Mouse (Mus musculus) G1E (cell line): ENCODE data around the gene Macrod2. TPM values are rescaled to one million over a fixed set of nuclear protein-coding genes. Genes with fewer than 3 reads are reported as not detected.

ENCODE experiments used
- ATAC-seq: 2 replicates; pipeline ENCODE4 v1.8.0; 2016; ENCODE audit warnings: mild to moderate bottlenecking; ENCODE audit not compliant: insufficient number of reproducible peaks, poor library complexity, low FRiP score, severe bottlenecking; ENCODE audit errors: extremely low read depth
- DNase-seq: peaks from one replicate; pipeline ENCODE4 v3.0.0; 2012; ENCODE audit warnings: low spot score
- H3K27me3 ChIP-seq: 2 replicates; pipeline ENCODE4 v1.6.1; 2012; ENCODE audit warnings: mild to moderate bottlenecking, low read length, inconsistent platforms; ENCODE audit not compliant: insufficient read depth
- H3K36me3 ChIP-seq: replicated peaks from 2 replicates; pipeline ENCODE3; 2012; ENCODE audit warnings: mild to moderate bottlenecking, inconsistent platforms
- H3K4me1 ChIP-seq: 2 replicates; pipeline ENCODE4 v1.6.1; 2012; ENCODE audit warnings: low read depth, low read length, inconsistent platforms, mixed read lengths; ENCODE audit not compliant: insufficient read depth
- H3K4me3 ChIP-seq: 2 replicates; pipeline ENCODE4 v1.5.1; 2012; ENCODE audit warnings: low read depth, mild to moderate bottlenecking, inconsistent platforms, low read length, moderate library complexity, mixed read lengths
- H3K9me3 ChIP-seq: replicated peaks from 2 replicates; pipeline ENCODE4 v1.6.1; 2012; ENCODE audit warnings: inconsistent platforms
- CTCF ChIP-seq: IDR thresholded peaks from 2 replicates; pipeline ENCODE4 v1.5.1; 2012; ENCODE audit warnings: low read depth, low read length, inconsistent platforms, mixed read lengths
- GATA1 ChIP-seq: IDR thresholded peaks from 2 replicates; pipeline ENCODE4 v1.6.1; 2012; ENCODE audit warnings: borderline replicate concordance, low read length, inconsistent platforms, mixed read lengths
- GATA2 ChIP-seq: IDR thresholded peaks from 2 replicates; pipeline ENCODE4 v1.6.1; 2012; ENCODE audit warnings: low read depth, low read length, inconsistent platforms, borderline replicate concordance
- POLR2AphosphoS5 ChIP-seq: IDR thresholded peaks from 2 replicates; pipeline ENCODE4 v1.6.1; 2012; ENCODE audit warnings: low read depth, low read length, inconsistent platforms; ENCODE audit not compliant: insufficient replicate concordance
- TAL1 ChIP-seq: conservative IDR thresholded peaks from 2 replicates; pipeline ENCODE4 v1.6.1; 2012; ENCODE audit warnings: low read depth, low read length, inconsistent platforms, mixed read lengths
- polyA plus RNA-seq: library from polyadenylated mRNA; stranded (reverse); fragments of >175 nt; gene quantifications from 2 replicates; pipeline ENCODE4 v1.2.3, GENCODE M21; 2012
- total RNA-seq, 2 experiments: library from RNA; stranded (forward) in 1 of 2; stranded (reverse) in 1 of 2; fragments of 200-1000 nt in 1 of 2; fragments of >200 nt in 1 of 2; fragmentation: Nextera tagmentation in 1 of 2; gene quantifications; 2 replicates each; pipeline ENCODE4 v1.2.3; 2014 to 2017

Gene Macrod2
- total and polyA plus RNA-seq, 3 experiments = 0.38 TPM; not detected in 2

DNA sequence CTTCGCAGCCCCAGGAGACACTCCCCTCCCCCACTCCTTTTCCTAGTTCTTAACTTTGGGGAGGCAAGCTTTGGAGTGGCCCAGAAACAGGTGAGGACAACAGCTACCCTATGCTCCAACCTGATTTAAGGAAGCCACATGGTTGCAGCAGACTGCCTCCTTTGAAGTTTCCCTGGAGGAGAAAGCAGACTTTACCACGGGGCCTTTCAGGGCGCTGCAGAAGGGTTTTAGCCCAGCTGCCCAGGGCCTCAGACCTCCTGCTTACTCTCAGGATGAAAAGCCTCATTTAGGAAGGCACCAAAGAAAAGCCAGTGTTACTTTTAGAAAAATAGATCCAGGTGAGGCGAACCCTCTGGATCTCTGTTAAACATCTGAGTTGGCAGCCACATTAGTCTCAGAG, 1333.9 kb downstream of the Macrod2 start:
- no peaks in the 10 kb centered on the region for H3K4me1 ChIP-seq
- peaks cover 10% of the 10 kb centered on the region; the same call in 1 of the 2 replicates for H3K9me3 ChIP-seq
- no peaks in the 10 kb centered on the region for H3K27me3 ChIP-seq
- TF ChIP-seq TAL1 (no peak), GATA1 (no peak), CTCF (no peak), GATA2 (no peak), POLR2AphosphoS5 (no peak)
- no peak overlapping the region for H3K4me3 ChIP-seq
- ATAC-seq (no peak), DNase-seq (no peak)
- H3K36me3 ChIP-seq = no peaks in the 10 kb centered on the region

- Histone ChIP-seq H3K36me3 (no peaks in the 10 kb centered on the region), H3K9me3 (peaks cover 12% of the 10 kb centered on the region), H3K27me3 (no peaks in the 10 kb centered on the region), H3K4me1 (no peaks in the 10 kb centered on the region), H3K4me3 (no peak overlapping the region)
- no peak for ATAC-seq
- no peak for DNase-seq
- no peak for TF ChIP-seq CTCF
- TF ChIP-seq POLR2AphosphoS5 = no peak
- no peak for TF ChIP-seq GATA1
- TF ChIP-seq GATA2 = no peak
- no peak for TF ChIP-seq TAL1
These were observed 1341.8 kb downstream of the Macrod2 start for GRCm38 (mm10) chr2:141736685-141737456.

DNA sequence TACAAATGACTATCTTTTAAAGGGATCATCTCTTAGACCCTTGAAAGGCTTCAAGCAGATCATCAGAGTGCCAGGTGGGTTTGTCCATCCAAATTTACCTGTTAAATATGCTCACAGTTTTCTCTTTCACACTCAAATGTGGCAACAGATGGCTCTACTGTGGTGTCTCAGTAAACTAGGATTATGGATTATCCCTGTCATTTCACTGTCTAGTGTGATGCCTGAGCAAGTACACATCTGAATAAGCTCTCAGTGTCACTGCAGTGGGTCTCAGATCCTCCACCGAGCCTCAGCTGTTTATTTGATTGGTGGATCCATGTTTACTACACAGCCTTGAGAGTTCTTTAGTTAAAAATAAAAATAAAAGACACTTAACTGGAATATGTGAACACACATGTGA, 1343.6 kb downstream of the Macrod2 start:
- peaks cover 12% of the 10 kb centered on the region for H3K9me3 ChIP-seq
- H3K27me3 ChIP-seq = no peaks in the 10 kb centered on the region
- TF ChIP-seq TAL1 (no peak), POLR2AphosphoS5 (no peak)
- H3K36me3 ChIP-seq = no peaks in the 10 kb centered on the region
- no peaks in the 10 kb centered on the region for H3K4me1 ChIP-seq
- DNase-seq (no peak), ATAC-seq (no peak)
- no peak overlapping the region for H3K4me3 ChIP-seq

- no peak for TF ChIP-seq POLR2AphosphoS5
- TF ChIP-seq TAL1 = no peak
- no peak for TF ChIP-seq CTCF
- no peak for TF ChIP-seq GATA2
- no peak for TF ChIP-seq GATA1
- no peak overlapping the region for H3K4me3 ChIP-seq
- ATAC-seq = no peak
These were observed 1345.2 kb downstream of the Macrod2 start for GRCm38 (mm10) chr2:141740318-141740717.

DNA sequence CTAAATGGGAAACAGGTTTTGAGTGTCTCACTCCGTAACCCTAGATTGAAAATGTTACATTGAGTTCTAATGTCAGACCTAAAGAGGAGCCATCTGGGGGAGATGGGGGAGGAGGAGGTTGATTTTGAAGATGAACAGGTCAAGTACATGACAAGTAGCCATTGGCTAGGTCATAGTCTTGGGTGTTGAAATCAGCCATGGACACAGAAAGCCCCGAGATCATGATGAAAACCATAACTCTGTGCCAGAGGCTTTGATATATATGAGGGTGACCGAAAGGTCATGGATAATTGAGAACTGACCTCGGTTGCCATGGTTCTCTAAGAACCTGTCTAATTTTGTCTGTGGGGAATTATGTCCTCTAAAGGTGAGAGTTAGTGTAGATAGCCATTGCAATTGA, 1405.1 kb downstream of the Macrod2 start:
- H3K4me3 ChIP-seq = no peak overlapping the region
- DNase-seq = no peak
- TF ChIP-seq CTCF (no peak), GATA2 (no peak), TAL1 (no peak), POLR2AphosphoS5 (no peak), GATA1 (no peak)

More at GRCm38 (mm10) chr2:141740318-141740717, 1345.2 kb downstream of the Macrod2 start:
- Histone ChIP-seq H3K27me3 (no peaks in the 10 kb centered on the region), H3K9me3 (peaks cover 12% of the 10 kb centered on the region), H3K4me1 (no peaks in the 10 kb centered on the region), H3K36me3 (no peaks in the 10 kb centered on the region)
- no peak for DNase-seq

GRCm38 (mm10) chr2:141800909-141801308, 1405.8 kb downstream of the Macrod2 start:
- ATAC-seq = no peak
- TF ChIP-seq POLR2AphosphoS5 = no peak
- no peak for TF ChIP-seq CTCF
- TF ChIP-seq GATA2 = no peak
- no peak for TF ChIP-seq TAL1
- no peak for TF ChIP-seq GATA1
- Histone ChIP-seq H3K9me3 (peaks cover 10% of the 10 kb centered on the region), H3K4me1 (no peaks in the 10 kb centered on the region), H3K36me3 (no peaks in the 10 kb centered on the region), H3K27me3 (no peaks in the 10 kb centered on the region), H3K4me3 (no peak overlapping the region)
- DNase-seq = no peak

More for the DNA sequence above, 1405.1 kb downstream of the Macrod2 start:
- Histone ChIP-seq H3K27me3 (no peaks in the 10 kb centered on the region), H3K36me3 (no peaks in the 10 kb centered on the region), H3K4me1 (no peaks in the 10 kb centered on the region), H3K9me3 (peaks cover 10% of the 10 kb centered on the region)
- ATAC-seq = no peak

GRCm38 (mm10) chr2:141816266-141816665, 1421.2 kb downstream of the Macrod2 start:
- Histone ChIP-seq H3K4me1 (no peaks in the 10 kb centered on the region), H3K9me3 (0 out of 2 replicates have a peak, but pooled peaks cover 5% of the 10 kb centered on the region), H3K27me3 (no peaks in the 10 kb centered on the region), H3K36me3 (no peaks in the 10 kb centered on the region), H3K4me3 (no peak overlapping the region)
- DNase-seq = no peak
- no peak for ATAC-seq
- TF ChIP-seq CTCF = no peak
- no peak for TF ChIP-seq TAL1
- TF ChIP-seq GATA2 = no peak
- TF ChIP-seq GATA1 = no peak
- TF ChIP-seq POLR2AphosphoS5 = no peak
